Mouse (Mus musculus): ENCODE data around the gene Slc2a4. TPM values are rescaled to one million over a fixed set of nuclear protein-coding genes. Genes with fewer than 3 reads are reported as not detected.

The Slc2a4 gene
- polyA plus RNA-seq, 1 experiment from 2014 or later, result 22.1 TPM

- H3K9ac ChIP-seq, result peak overlapping the region; percentile 93
- peaks cover 37% of the 10 kb centered on the region for H3K36me3 ChIP-seq
- H3K27me3 ChIP-seq, result no peaks in the 10 kb centered on the region
- H3K4me3 ChIP-seq (replicated peaks), result peak overlapping the region; percentile 96
- 0% methylated on average over 39 of the region's 39 CpGs for WGBS
- H3K9me3 ChIP-seq (replicated peaks), result no peaks in the 10 kb centered on the region
- H3K27ac ChIP-seq, result peak overlapping the region; percentile 99
- peaks cover 31% of the 10 kb centered on the region for H3K4me1 ChIP-seq
- peak; percentile 3; the same call in 1 of the 2 replicates for ATAC-seq (replicated peaks; ENCODE audit: low FRiP score)
- peak overlapping the region; percentile 97 for H3K4me2 ChIP-seq
These were observed 46.0 kb downstream of the Slc2a4 start for GRCm38 (mm10) chr11:69901993-69902392.

GRCm38 (mm10) chr11:69901406-69901846, 46.6 kb downstream of the Slc2a4 start:
- Histone ChIP-seq H3K27ac (peak overlapping the region; percentile 99), H3K4me2 (peak overlapping the region; percentile 97), H3K4me1 (peaks cover 31% of the 10 kb centered on the region), H3K27me3 (no peaks in the 10 kb centered on the region), H3K4me3 (replicated peaks) (peak overlapping the region; percentile 96), H3K36me3 (peaks cover 31% of the 10 kb centered on the region), H3K9me3 (replicated peaks) (no peaks in the 10 kb centered on the region), H3K9ac (peak overlapping the region; percentile 93)
- under 1% methylated on average over 42 of the region's 42 CpGs for WGBS
- ATAC-seq (replicated peaks; ENCODE audit: low FRiP score), result peak; percentile 66

- H3K4me1 ChIP-seq, result peaks cover 31% of the 10 kb centered on the region
- WGBS, result under 1% methylated on average over 38 of the region's 38 CpGs
- H3K27me3 ChIP-seq, result no peaks in the 10 kb centered on the region
- peak within 1 kb of the TSS; percentile 99 for H3K27ac ChIP-seq
- peaks cover 24% of the 10 kb centered on the region for H3K36me3 ChIP-seq
- peak within 1 kb of the TSS; percentile 96 for H3K4me3 ChIP-seq (replicated peaks)
- ATAC-seq (replicated peaks; ENCODE audit: low FRiP score), result peak; percentile 97
- peak within 1 kb of the TSS; percentile 93 for H3K9ac ChIP-seq
- no peaks in the 10 kb centered on the region for H3K9me3 ChIP-seq (replicated peaks)
- H3K4me2 ChIP-seq, result peak within 1 kb of the TSS; percentile 97
These were observed 47.2 kb downstream of the Slc2a4 start, which contains the start of the genes 2810408A11Rik and Neurl4 for GRCm38 (mm10) chr11:69900471-69901405. TSS of gene 2810408A11Rik (minus strand) at chr11:69900987. TSS of gene Neurl4 (plus strand) at chr11:69901072.

- Histone ChIP-seq H3K27ac (peak overlapping the region; percentile 99), H3K27me3 (no peaks in the 10 kb centered on the region), H3K9me3 (replicated peaks) (no peaks in the 10 kb centered on the region), H3K4me2 (peak overlapping the region; percentile 97), H3K4me3 (replicated peaks) (peak overlapping the region; percentile 96), H3K4me1 (peaks cover 31% of the 10 kb centered on the region), H3K36me3 (peaks cover 15% of the 10 kb centered on the region), H3K9ac (peak overlapping the region; percentile 93)
- ATAC-seq (replicated peaks; ENCODE audit: low FRiP score), result no peak
- 17% methylated on average over 4 of the region's 4 CpGs for WGBS
These were observed 48.1 kb downstream of the Slc2a4 start for GRCm38 (mm10) chr11:69899870-69900269.

GRCm38 (mm10) chr11:69895291-69895690, 52.7 kb downstream of the Slc2a4 start, which contains the start of gene Acap1:
TSS of gene Acap1 (minus strand) at chr11:69895539.
- Histone ChIP-seq H3K4me2 (no peak within 1 kb of the TSS), H3K27me3 (no peaks in the 10 kb centered on the region), H3K9me3 (replicated peaks) (no peaks in the 10 kb centered on the region), H3K9ac (no peak within 1 kb of the TSS), H3K4me3 (replicated peaks) (no peak within 1 kb of the TSS), H3K4me1 (peaks cover 20% of the 10 kb centered on the region), H3K27ac (no peak within 1 kb of the TSS), H3K36me3 (no peaks in the 10 kb centered on the region)
- 69% methylated on average over 4 of the region's 4 CpGs for WGBS
- no peak for ATAC-seq (replicated peaks; ENCODE audit: low FRiP score)

GRCm38 (mm10) chr11:69894671-69895070, 53.3 kb downstream of the Slc2a4 start:
- ATAC-seq (replicated peaks; ENCODE audit: low FRiP score), result no peak
- Histone ChIP-seq H3K27ac (no peak overlapping the region), H3K4me1 (peaks cover 16% of the 10 kb centered on the region), H3K27me3 (no peaks in the 10 kb centered on the region), H3K4me2 (no peak overlapping the region), H3K36me3 (no peaks in the 10 kb centered on the region), H3K9ac (no peak overlapping the region), H3K4me3 (replicated peaks) (no peak overlapping the region), H3K9me3 (replicated peaks) (no peaks in the 10 kb centered on the region)
- WGBS, result 69% methylated on average over 5 of the region's 5 CpGs

Small RNA genes lying within 50 kb of the gene (microRNA-seq; reads per million reads assigned to microRNA genes)
- gene Gm44349, result not detected

Other genes starting within 250 kb of the Slc2a4 start
- 29.9 and 31.1 TPM in 2 replicates for gene Polr2a, start 189.6 kb downstream of the Slc2a4 start, polyA plus RNA-seq (2015; fragmentation: Nextera tagmentation; extraction: Ambion mirVana)
- 0.27 and 0.36 TPM in 2 replicates for gene Slc35g3, start 186.2 kb downstream of the Slc2a4 start, polyA plus RNA-seq (2015; fragmentation: Nextera tagmentation; extraction: Ambion mirVana)
- gene Zbtb4, start 182.3 kb downstream of the Slc2a4 start, polyA plus RNA-seq (2015; fragmentation: Nextera tagmentation; extraction: Ambion mirVana), result 1.9 and 2.8 TPM in 2 replicates
- gene Chrnb1, start 152.2 kb downstream of the Slc2a4 start, polyA plus RNA-seq (2015; fragmentation: Nextera tagmentation; extraction: Ambion mirVana), result 11.4 and 12.3 TPM in 2 replicates
- 2.0 and 2.5 TPM in 2 replicates for gene Fgf11, start 146.3 kb downstream of the Slc2a4 start, polyA plus RNA-seq (2015; fragmentation: Nextera tagmentation; extraction: Ambion mirVana)
- gene Tmem102, start 142.6 kb downstream of the Slc2a4 start, polyA plus RNA-seq (2015; fragmentation: Nextera tagmentation; extraction: Ambion mirVana), result 8.3 TPM in 2 replicates
- not detected in 2 replicates for gene Gm39566, start 132.9 kb downstream of the Slc2a4 start, polyA plus RNA-seq (2015; fragmentation: Nextera tagmentation; extraction: Ambion mirVana)
- not detected in 2 replicates for gene Spem2, start 129.7 kb downstream of the Slc2a4 start, polyA plus RNA-seq (2015; fragmentation: Nextera tagmentation; extraction: Ambion mirVana)
- 0.14 and 0.32 TPM in 2 replicates for gene Spem1, start 126.0 kb downstream of the Slc2a4 start, polyA plus RNA-seq (2015; fragmentation: Nextera tagmentation; extraction: Ambion mirVana)
- 5.6 and 7.6 TPM in 2 replicates for gene Nlgn2, start 110.4 kb downstream of the Slc2a4 start, polyA plus RNA-seq (2015; fragmentation: Nextera tagmentation; extraction: Ambion mirVana)
- 409 and 443 TPM in 2 replicates for gene Tmem256, start 109.7 kb downstream of the Slc2a4 start, polyA plus RNA-seq (2015; fragmentation: Nextera tagmentation; extraction: Ambion mirVana)
- 96.5 and 105 TPM in 2 replicates for gene Plscr3, start 101.8 kb downstream of the Slc2a4 start, polyA plus RNA-seq (2015; fragmentation: Nextera tagmentation; extraction: Ambion mirVana)
- gene Tnk1, start 89.5 kb downstream of the Slc2a4 start, polyA plus RNA-seq (2015; fragmentation: Nextera tagmentation; extraction: Ambion mirVana), result 5.8 and 7.3 TPM in 2 replicates
- 0.32 TPM in 1 of 2 replicates, not detected in the other for gene Tmem95, start 70.2 kb downstream of the Slc2a4 start, polyA plus RNA-seq (2015; fragmentation: Nextera tagmentation; extraction: Ambion mirVana)
- 9.4 and 10.1 TPM in 2 replicates for gene Kctd11, start 66.8 kb downstream of the Slc2a4 start, polyA plus RNA-seq (2015; fragmentation: Nextera tagmentation; extraction: Ambion mirVana)
- 0.58 and 0.62 TPM in 2 replicates for gene Acap1, start 52.6 kb downstream of the Slc2a4 start, polyA plus RNA-seq (2015; fragmentation: Nextera tagmentation; extraction: Ambion mirVana)
- 12.6 and 13.0 TPM in 2 replicates for gene 2810408A11Rik, start 47.2 kb downstream of the Slc2a4 start, polyA plus RNA-seq (2015; fragmentation: Nextera tagmentation; extraction: Ambion mirVana)
- gene Neurl4, start 47.1 kb downstream of the Slc2a4 start, polyA plus RNA-seq (2015; fragmentation: Nextera tagmentation; extraction: Ambion mirVana), result 9.3 and 10.8 TPM in 2 replicates
- gene Gps2, start 34.3 kb downstream of the Slc2a4 start, polyA plus RNA-seq (2015; fragmentation: Nextera tagmentation; extraction: Ambion mirVana), result 77.8 and 86.2 TPM in 2 replicates
- gene Eif5a, start 26.2 kb downstream of the Slc2a4 start, polyA plus RNA-seq (2015; fragmentation: Nextera tagmentation; extraction: Ambion mirVana), result 1,729 and 1,795 TPM in 2 replicates
- gene Ybx2, start 12.4 kb downstream of the Slc2a4 start, polyA plus RNA-seq (2015; fragmentation: Nextera tagmentation; extraction: Ambion mirVana), result 6.3 and 7.5 TPM in 2 replicates
- 173 and 178 TPM in 2 replicates for gene Cldn7, start 16.6 kb upstream of the Slc2a4 start, polyA plus RNA-seq (2015; fragmentation: Nextera tagmentation; extraction: Ambion mirVana)
- 31.0 and 31.7 TPM in 2 replicates for gene Ctdnep1, start 33.0 kb upstream of the Slc2a4 start, polyA plus RNA-seq (2015; fragmentation: Nextera tagmentation; extraction: Ambion mirVana)
- gene Elp5, start 34.3 kb upstream of the Slc2a4 start, polyA plus RNA-seq (2015; fragmentation: Nextera tagmentation; extraction: Ambion mirVana), result 116 and 120 TPM in 2 replicates
- gene Gabarap, start 43.0 kb upstream of the Slc2a4 start, polyA plus RNA-seq (2015; fragmentation: Nextera tagmentation; extraction: Ambion mirVana), result 447 and 450 TPM in 2 replicates
- 75.8 and 78.8 TPM in 2 replicates for gene Phf23, start 47.6 kb upstream of the Slc2a4 start, polyA plus RNA-seq (2015; fragmentation: Nextera tagmentation; extraction: Ambion mirVana)
- gene Dvl2, start 52.4 kb upstream of the Slc2a4 start, polyA plus RNA-seq (2015; fragmentation: Nextera tagmentation; extraction: Ambion mirVana), result 38.2 and 43.2 TPM in 2 replicates
- 78.1 and 83.0 TPM in 2 replicates for gene Acadvl, start 67.2 kb upstream of the Slc2a4 start, polyA plus RNA-seq (2015; fragmentation: Nextera tagmentation; extraction: Ambion mirVana)
- gene Dlg4, start 68.8 kb upstream of the Slc2a4 start, polyA plus RNA-seq (2015; fragmentation: Nextera tagmentation; extraction: Ambion mirVana), result 12.9 and 15.2 TPM in 2 replicates
- gene Asgr1, start 105.9 kb upstream of the Slc2a4 start, polyA plus RNA-seq (2015; fragmentation: Nextera tagmentation; extraction: Ambion mirVana), result 1.3 and 2.3 TPM in 2 replicates
- gene Asgr2, start 144.5 kb upstream of the Slc2a4 start, polyA plus RNA-seq (2015; fragmentation: Nextera tagmentation; extraction: Ambion mirVana), result 0.18 and 0.28 TPM in 2 replicates
- gene Mgl2, start 182.1 kb upstream of the Slc2a4 start, polyA plus RNA-seq (2015; fragmentation: Nextera tagmentation; extraction: Ambion mirVana), result 0.27 and 0.31 TPM in 2 replicates
- gene Clec10a, start 208.0 kb upstream of the Slc2a4 start, polyA plus RNA-seq (2015; fragmentation: Nextera tagmentation; extraction: Ambion mirVana), result 1.8 TPM in 1 of 2 replicates, not detected in the other

Data from kidney, embryonic 15.5 days (tissue).